Mouse (Mus musculus): ENCODE measurements around the gene Hes5.

DNA sequence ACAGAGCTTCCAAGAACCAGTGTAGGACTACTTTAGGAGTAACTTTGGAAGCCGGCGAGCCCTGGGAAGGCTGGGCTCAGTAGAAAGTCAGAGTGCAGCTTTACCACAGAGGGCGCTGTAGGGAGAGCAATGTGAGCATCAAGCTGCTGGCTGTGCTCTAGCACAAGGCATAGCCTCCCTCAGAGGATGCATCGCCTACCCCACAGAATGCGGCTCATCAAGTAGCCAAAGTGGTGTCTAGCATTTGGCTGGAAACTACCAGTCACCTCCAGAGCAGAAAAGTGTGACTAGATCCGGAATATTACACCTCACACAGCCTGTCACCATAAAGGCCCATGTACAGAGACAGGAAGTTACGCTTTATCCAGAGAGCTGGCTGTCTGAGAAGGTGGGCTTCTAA is 24.9 kb upstream of the Hes5 start:
- TF ChIP-seq POLR2A (IDR thresholded peaks at IDR 0.05; ENCODE audit: borderline replicate concordance, extremely low read depth, insufficient read depth, insufficient read length, poor library complexity, severe bottlenecking) (no peak), CTCF (IDR thresholded peaks at IDR 0.05; ENCODE audit: borderline replicate concordance, extremely low read depth, insufficient read depth, insufficient read length) (no peak)
